Mouse (Mus musculus) heart, postnatal 4 days (tissue): ENCODE measurements around the gene Htr1b. TPM values are rescaled to one million over a fixed set of nuclear protein-coding genes. Genes with fewer than 3 reads are reported as not detected.
A peak's percentile ranks its signal among the peaks of the same experiment; 100 is the strongest.

Experiments used
- DNase-seq: peaks from one replicate; pipeline ENCODE4 v3.0.0; 2021
- total RNA-seq, 2 experiments: library from RNA; stranded (reverse); gene quantifications; 2 replicates each; pipeline ENCODE4 v1.2.3; 2021

Htr1b gene
- under 1 TPM; 0.18 to 0.31 TPM for total RNA-seq

- peak; percentile 10 for DNase-seq
These were observed at the start of gene Htr1b for GRCm38 (mm10) chr9:81633437-81633973. Htr1b (minus strand) TSS chr9:81633828.

GRCm38 (mm10) chr9:81676716-81677115 is 43.1 kb upstream of the Htr1b start:
- DNase-seq: no peak

GRCm38 (mm10) chr9:81637486-81637885 is 3.9 kb upstream of the Htr1b start:
- DNase-seq: no peak

DNA sequence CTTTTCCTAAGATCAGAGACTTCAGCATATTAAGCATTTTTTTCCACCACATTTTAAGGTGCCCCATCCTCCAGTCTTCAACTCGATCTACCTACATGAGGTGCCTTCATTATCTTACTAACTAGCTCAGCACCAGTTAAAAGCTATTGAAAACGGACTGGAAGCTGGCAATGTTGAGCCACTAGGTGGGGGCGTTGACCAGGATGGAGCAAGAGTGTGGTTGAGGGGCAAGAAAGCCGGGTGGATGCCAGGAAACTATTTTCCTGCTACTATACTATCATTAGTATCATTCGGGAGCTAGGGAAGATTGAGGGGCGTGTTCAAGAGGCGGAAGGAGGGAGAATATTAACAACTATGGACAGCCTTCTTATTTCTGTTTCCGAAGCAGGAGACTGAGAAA is 1.5 kb upstream of the Htr1b start:
- peak; percentile 41 for DNase-seq

- no peak for DNase-seq
These were observed 535 bp upstream of the Htr1b start for GRCm38 (mm10) chr9:81634163-81634562.

DNA sequence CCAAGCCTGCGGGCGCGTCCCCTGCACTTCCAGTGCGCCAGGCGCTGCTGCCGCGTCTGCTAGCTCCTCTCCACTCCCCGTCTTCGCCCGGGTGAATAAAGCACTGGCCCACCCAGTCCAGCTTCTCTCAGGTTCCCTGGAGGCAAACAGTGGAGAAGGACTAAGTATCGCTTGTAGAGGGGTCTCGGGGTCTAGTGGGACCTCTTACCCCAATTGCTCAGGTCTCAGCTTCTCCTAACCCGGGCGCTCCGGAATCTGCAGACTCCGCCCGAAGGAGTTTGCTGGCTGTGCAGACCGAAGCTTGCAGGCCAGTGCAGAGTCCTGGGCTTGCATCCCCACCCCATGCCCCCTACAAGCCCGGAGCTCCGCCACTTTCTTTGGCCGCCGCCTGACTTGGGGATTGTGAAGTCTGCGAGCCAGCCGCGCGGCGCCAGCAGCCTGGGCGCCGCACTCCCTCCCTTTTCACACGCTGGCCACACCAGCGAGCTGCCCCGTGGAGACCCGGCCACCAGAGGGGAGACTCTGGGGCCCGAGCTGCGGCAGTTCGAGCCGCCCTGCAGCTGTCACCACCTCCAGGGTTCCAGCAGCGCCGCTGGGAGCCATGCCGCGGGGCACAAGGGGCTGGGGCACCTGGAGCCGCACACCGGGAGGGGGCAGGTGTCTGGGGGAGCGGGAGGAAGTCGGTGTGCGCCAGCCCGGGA is 742 bp downstream of the Htr1b start:
- peak; percentile 15 for DNase-seq

- no peak for DNase-seq
These were observed 1.4 kb downstream of the Htr1b start for GRCm38 (mm10) chr9:81632191-81632735.

DNA sequence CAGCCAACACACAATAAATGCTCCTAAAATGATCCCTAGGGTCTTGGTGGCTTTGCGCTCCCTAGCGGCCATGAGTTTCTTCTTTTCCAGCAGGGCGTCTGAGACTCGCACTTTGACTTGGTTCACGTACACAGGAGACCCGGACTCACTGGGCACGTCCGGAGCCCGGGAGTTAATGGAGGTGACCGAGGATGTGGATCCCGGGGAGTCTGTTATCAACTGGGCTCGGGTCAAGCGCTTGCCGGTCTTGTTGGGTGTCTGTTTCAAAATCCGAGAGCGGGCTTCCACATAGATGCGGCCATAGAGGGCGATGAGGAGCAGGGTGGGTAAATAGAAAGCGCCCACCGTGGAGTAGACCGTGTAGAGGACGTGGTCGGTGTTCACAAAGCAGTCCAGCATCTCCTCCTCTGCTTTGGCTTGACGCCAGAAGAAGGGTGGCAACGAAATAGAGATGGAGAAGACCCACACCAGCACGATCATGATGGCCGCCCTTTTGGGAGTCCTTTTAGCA is 2.0 kb downstream of the Htr1b start:
- peak; percentile 7 for DNase-seq

DNA sequence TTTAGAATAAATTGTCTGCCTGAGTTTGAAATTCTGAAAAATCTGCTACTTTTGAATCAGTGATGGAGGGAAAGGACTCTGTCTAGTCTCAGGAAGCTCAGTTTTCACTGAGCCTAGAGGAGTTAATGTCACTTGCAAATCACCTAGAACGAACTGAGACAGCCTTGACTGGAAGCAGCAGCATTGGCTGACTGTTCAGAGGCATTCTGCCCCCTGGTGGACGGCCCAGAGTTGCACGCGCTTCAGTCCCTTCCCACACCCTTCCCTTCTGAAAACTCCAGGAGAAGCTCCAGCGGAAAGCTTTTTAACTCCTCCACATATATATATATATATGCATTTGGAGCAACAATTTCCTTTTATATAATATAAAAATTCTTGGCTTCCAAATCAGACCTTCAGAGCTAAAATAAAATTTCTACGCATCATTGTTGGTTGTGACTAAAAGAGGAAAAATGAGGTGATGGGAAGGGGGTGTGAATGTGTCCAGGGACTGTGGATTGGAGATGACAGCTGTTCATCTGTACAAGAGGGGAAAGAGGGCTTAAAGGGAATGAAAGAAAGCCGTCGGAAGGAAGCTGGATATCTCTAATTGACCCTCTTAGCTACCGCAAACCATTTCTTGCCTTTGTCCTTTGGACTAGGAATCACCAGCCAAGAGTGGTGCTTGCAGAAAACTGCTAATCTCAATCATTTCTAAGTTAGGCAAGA is 6.6 kb downstream of the Htr1b start:
- peak; percentile 81 for DNase-seq

DNA sequence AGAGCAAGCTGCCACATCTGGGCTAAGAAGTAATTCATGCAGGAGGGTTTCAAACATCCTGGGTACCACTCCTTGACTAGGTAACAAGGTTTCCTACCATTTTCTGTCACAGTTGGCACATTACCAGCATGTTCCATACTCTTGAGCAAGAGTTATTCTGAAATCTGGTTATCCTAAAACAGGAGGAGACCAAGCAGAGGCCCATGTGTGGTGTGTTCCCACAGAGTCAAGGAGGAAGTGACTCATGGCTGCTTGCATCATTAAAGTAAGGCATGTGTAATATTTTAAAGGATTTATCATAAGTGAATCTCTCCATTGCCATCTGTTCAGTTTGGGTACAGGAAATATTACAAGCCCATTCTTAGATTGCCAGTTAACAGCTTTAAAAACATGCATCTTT is 7.7 kb downstream of the Htr1b start:
- no peak for DNase-seq

- no peak for DNase-seq
These were observed 10.8 kb downstream of the Htr1b start for GRCm38 (mm10) chr9:81622873-81623272.

DNA sequence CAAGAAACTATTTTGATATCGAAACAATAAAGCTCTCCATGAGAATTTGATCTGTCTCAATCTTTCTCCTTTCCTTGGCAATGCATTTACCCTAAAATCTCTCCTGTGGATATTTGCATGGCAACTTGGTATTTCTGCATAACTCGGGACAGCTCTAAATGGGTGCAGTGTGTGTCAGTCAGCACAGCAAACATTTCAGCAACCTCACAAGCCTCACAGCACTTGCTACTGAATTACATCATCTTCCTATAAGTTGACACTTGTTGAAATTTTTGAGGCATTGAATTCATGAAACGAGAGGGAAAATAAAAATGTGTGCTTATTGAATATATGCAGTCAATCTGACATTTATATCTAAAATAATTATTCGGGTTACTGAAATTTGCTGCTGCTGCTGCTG is 22.6 kb downstream of the Htr1b start:
- no peak for DNase-seq

Other genes starting within 250 kb of the Htr1b start
- gene Mei4, start 229.8 kb upstream of the Htr1b start, total RNA-seq: not detected